Mouse (Mus musculus) stomach, postnatal 0 days (tissue): ENCODE measurements around the gene Mrps31.

Experiments
- CTCF ChIP-seq: IDR thresholded peaks from 2 replicates; pipeline ENCODE4 v1.5.1; 2016; ENCODE audit warnings: antibody characterized with exemption, low read depth, mild to moderate bottlenecking, moderate library complexity
- EP300 ChIP-seq: optimal IDR thresholded peaks from 2 replicates; pipeline ENCODE3; 2016; ENCODE audit warnings: antibody characterized with exemption

- TF ChIP-seq CTCF (no peak), EP300 (no peak)
Measured at GRCm38 (mm10) chr8:22390766-22391463, 20.2 kb upstream of the Mrps31 start.
